Mouse (Mus musculus): ENCODE data around the gene Galm. TPM values are rescaled to one million over a fixed set of nuclear protein-coding genes. Genes with fewer than 3 reads are reported as not detected.
"Not testable (repeated sequence)": the region's sequence is repeated elsewhere in the genome, so short reads cannot be mapped to it uniquely, and the experiment has no call there.

Galm gene
- polyA plus RNA-seq, 1 experiment from 2014 or later: 2.2 TPM

GRCm38 (mm10) chr17:80206671-80207581, 79.7 kb downstream of the Galm start, which contains the start of the genes Srsf7 and Ttc39d:
TSS of gene Srsf7 (minus strand) at chr17:80207307.
TSS of gene Ttc39d (plus strand) at chr17:80207460.
- Histone ChIP-seq H3K9ac (peak within 1 kb of the TSS; percentile 99), H3K4me1 (replicated peaks; ENCODE audit: control insufficient read depth, insufficient read depth, low read length) (peaks cover 16% of the 10 kb centered on the region), H3K9me3 (ENCODE audit: control insufficient read depth, low read length) (no peaks in the 10 kb centered on the region), H3K27ac (peak within 1 kb of the TSS; percentile 100), H3K36me3 (replicated peaks; ENCODE audit: control insufficient read depth, insufficient read depth) (peaks cover 33% of the 10 kb centered on the region), H3K27me3 (ENCODE audit: control insufficient read depth, insufficient read depth, low read length) (no peaks in the 10 kb centered on the region), H3K4me2 (replicated peaks) (peak within 1 kb of the TSS; percentile 98), H3K4me3 (replicated peaks; ENCODE audit: low read length) (peak within 1 kb of the TSS; percentile 91)
- DNase-seq (ENCODE audit: low spot score): peak; percentile 99
- ATAC-seq (ENCODE audit: low FRiP score): peak; percentile 93
- under 1% methylated on average over 89 of the region's 95 CpGs for WGBS

GRCm38 (mm10) chr17:80213998-80214397, 86.7 kb downstream of the Galm start:
- not testable (repeated sequence) for H3K9ac ChIP-seq

GRCm38 (mm10) chr17:80220131-80220530, 92.9 kb downstream of the Galm start:
- no peak overlapping the region for H3K27ac ChIP-seq
- 81% methylated on average over 2 of the region's 2 CpGs for WGBS
- no peak for DNase-seq (ENCODE audit: low spot score)
- no peak overlapping the region for H3K4me2 ChIP-seq (replicated peaks)
- no peaks in the 10 kb centered on the region for H3K36me3 ChIP-seq (replicated peaks; ENCODE audit: control insufficient read depth, insufficient read depth)
- 0 out of 2 replicates have a peak, but pooled peaks cover 8% of the 10 kb centered on the region for H3K4me1 ChIP-seq (replicated peaks; ENCODE audit: control insufficient read depth, insufficient read depth, low read length)
- no peaks in the 10 kb centered on the region for H3K27me3 ChIP-seq (ENCODE audit: control insufficient read depth, insufficient read depth, low read length)
- H3K9ac ChIP-seq: no peak overlapping the region
- no peak for ATAC-seq (ENCODE audit: low FRiP score)
- no peaks in the 10 kb centered on the region for H3K9me3 ChIP-seq (ENCODE audit: control insufficient read depth, low read length)
- H3K4me3 ChIP-seq (replicated peaks; ENCODE audit: low read length): no peak overlapping the region

More at GRCm38 (mm10) chr17:80213998-80214397, 86.7 kb downstream of the Galm start:
- not testable (repeated sequence) for H3K9me3 ChIP-seq (ENCODE audit: control insufficient read depth, low read length); H3K4me1 ChIP-seq (replicated peaks; ENCODE audit: control insufficient read depth, insufficient read depth, low read length); DNase-seq (ENCODE audit: low spot score); H3K4me2 ChIP-seq (replicated peaks); H3K4me3 ChIP-seq (replicated peaks; ENCODE audit: low read length); H3K36me3 ChIP-seq (replicated peaks; ENCODE audit: control insufficient read depth, insufficient read depth); ATAC-seq (ENCODE audit: low FRiP score); H3K27me3 ChIP-seq (ENCODE audit: control insufficient read depth, insufficient read depth, low read length); H3K27ac ChIP-seq
- WGBS: 89% methylated on average over 4 of the region's 4 CpGs

GRCm38 (mm10) chr17:80221202-80221601, 93.9 kb downstream of the Galm start:
- 75% methylated on average over 9 of the region's 9 CpGs for WGBS
- DNase-seq (ENCODE audit: low spot score) (no peak), ATAC-seq (ENCODE audit: low FRiP score) (no peak)
- H3K9ac ChIP-seq: no peak overlapping the region
- H3K27me3 ChIP-seq (ENCODE audit: control insufficient read depth, insufficient read depth, low read length): no peaks in the 10 kb centered on the region
- no peak overlapping the region for H3K4me2 ChIP-seq (replicated peaks)
- no peaks in the 10 kb centered on the region for H3K36me3 ChIP-seq (replicated peaks; ENCODE audit: control insufficient read depth, insufficient read depth)
- H3K4me1 ChIP-seq (replicated peaks; ENCODE audit: control insufficient read depth, insufficient read depth, low read length): 0 out of 2 replicates have a peak, but pooled peaks cover 8% of the 10 kb centered on the region
- H3K4me3 ChIP-seq (replicated peaks; ENCODE audit: low read length): no peak overlapping the region
- no peak overlapping the region for H3K27ac ChIP-seq
- H3K9me3 ChIP-seq (ENCODE audit: control insufficient read depth, low read length): no peaks in the 10 kb centered on the region

- no peak overlapping the region for H3K9ac ChIP-seq
- H3K36me3 ChIP-seq (replicated peaks; ENCODE audit: control insufficient read depth, insufficient read depth): no peaks in the 10 kb centered on the region
- no peak overlapping the region for H3K27ac ChIP-seq
- no peak for ATAC-seq (ENCODE audit: low FRiP score)
- no peaks in the 10 kb centered on the region for H3K9me3 ChIP-seq (ENCODE audit: control insufficient read depth, low read length)
- no peak overlapping the region for H3K4me3 ChIP-seq (replicated peaks; ENCODE audit: low read length)
- no peaks in the 10 kb centered on the region for H3K27me3 ChIP-seq (ENCODE audit: control insufficient read depth, insufficient read depth, low read length)
- no peak for DNase-seq (ENCODE audit: low spot score)
- H3K4me2 ChIP-seq (replicated peaks): no peak overlapping the region
- 77% methylated on average over 3 of the region's 3 CpGs for WGBS
- H3K4me1 ChIP-seq (replicated peaks; ENCODE audit: control insufficient read depth, insufficient read depth, low read length): 0 out of 2 replicates have a peak, but pooled peaks cover 8% of the 10 kb centered on the region
Measured at GRCm38 (mm10) chr17:80221890-80222628, 94.8 kb downstream of the Galm start.

- ATAC-seq (ENCODE audit: low FRiP score): peak; percentile 44
- Histone ChIP-seq H3K36me3 (replicated peaks; ENCODE audit: control insufficient read depth, insufficient read depth) (no peaks in the 10 kb centered on the region), H3K9ac (peak overlapping the region; percentile 60), H3K4me3 (replicated peaks; ENCODE audit: low read length) (peak overlapping the region; percentile 55), H3K4me1 (replicated peaks; ENCODE audit: control insufficient read depth, insufficient read depth, low read length) (0 out of 2 replicates have a peak, but pooled peaks cover 8% of the 10 kb centered on the region), H3K4me2 (replicated peaks) (peak overlapping the region; percentile 84), H3K9me3 (ENCODE audit: control insufficient read depth, low read length) (no peaks in the 10 kb centered on the region), H3K27ac (peak overlapping the region; percentile 87), H3K27me3 (ENCODE audit: control insufficient read depth, insufficient read depth, low read length) (no peaks in the 10 kb centered on the region)
- 10% methylated on average over 9 of the region's 9 CpGs for WGBS
- no peak for DNase-seq (ENCODE audit: low spot score)
Measured at GRCm38 (mm10) chr17:80223829-80224228, 96.6 kb downstream of the Galm start.

GRCm38 (mm10) chr17:80224326-80225116, 97.2 kb downstream of the Galm start, which contains the start of gene Gemin6:
TSS of gene Gemin6 (plus strand) at chr17:80224441.
- H3K4me3 ChIP-seq (replicated peaks; ENCODE audit: low read length): peak within 1 kb of the TSS; percentile 55
- no peaks in the 10 kb centered on the region for H3K36me3 ChIP-seq (replicated peaks; ENCODE audit: control insufficient read depth, insufficient read depth)
- H3K4me1 ChIP-seq (replicated peaks; ENCODE audit: control insufficient read depth, insufficient read depth, low read length): 0 out of 2 replicates have a peak, but pooled peaks cover 8% of the 10 kb centered on the region
- DNase-seq (ENCODE audit: low spot score) (peak; percentile 93), ATAC-seq (ENCODE audit: low FRiP score) (peak; percentile 97)
- H3K9ac ChIP-seq: peak within 1 kb of the TSS; percentile 60
- H3K4me2 ChIP-seq (replicated peaks): peak within 1 kb of the TSS; percentile 84
- no peaks in the 10 kb centered on the region for H3K27me3 ChIP-seq (ENCODE audit: control insufficient read depth, insufficient read depth, low read length)
- no peaks in the 10 kb centered on the region for H3K9me3 ChIP-seq (ENCODE audit: control insufficient read depth, low read length)
- peak within 1 kb of the TSS; percentile 87 for H3K27ac ChIP-seq
- WGBS: under 1% methylated on average over 33 of the region's 33 CpGs

GRCm38 (mm10) chr17:80225142-80225541, 97.9 kb downstream of the Galm start:
- peak; percentile 15; the same call in 1 of the 2 replicates for ATAC-seq (ENCODE audit: low FRiP score)
- Histone ChIP-seq H3K9ac (peak overlapping the region; percentile 60), H3K4me3 (replicated peaks; ENCODE audit: low read length) (peak overlapping the region; percentile 55), H3K27ac (0 out of 2 replicates have a peak overlapping the region, but pooled peaks have one; percentile 87), H3K4me2 (replicated peaks) (peak overlapping the region; percentile 84)
- not testable (repeated sequence) for H3K4me1 ChIP-seq (replicated peaks; ENCODE audit: control insufficient read depth, insufficient read depth, low read length); H3K9me3 ChIP-seq (ENCODE audit: control insufficient read depth, low read length); H3K36me3 ChIP-seq (replicated peaks; ENCODE audit: control insufficient read depth, insufficient read depth); DNase-seq (ENCODE audit: low spot score); H3K27me3 ChIP-seq (ENCODE audit: control insufficient read depth, insufficient read depth, low read length)
- 49% methylated on average over 4 of the region's 5 CpGs for WGBS

Measured in hindbrain, embryonic 14.5 days (tissue).